Mouse (Mus musculus): Measurements from ENCODE around the gene Lrrc58.

Gene Lrrc58

GRCm38 (mm10) chr16:37867791-37868505 is at the start of gene Lrrc58:
Lrrc58 (plus strand) TSS chr16:37868389.
- DNase-seq: peak; percentile 83

- no peak for DNase-seq
These were observed 44.2 kb upstream of the Lrrc58 start for GRCm38 (mm10) chr16:37823949-37824348.

DNA sequence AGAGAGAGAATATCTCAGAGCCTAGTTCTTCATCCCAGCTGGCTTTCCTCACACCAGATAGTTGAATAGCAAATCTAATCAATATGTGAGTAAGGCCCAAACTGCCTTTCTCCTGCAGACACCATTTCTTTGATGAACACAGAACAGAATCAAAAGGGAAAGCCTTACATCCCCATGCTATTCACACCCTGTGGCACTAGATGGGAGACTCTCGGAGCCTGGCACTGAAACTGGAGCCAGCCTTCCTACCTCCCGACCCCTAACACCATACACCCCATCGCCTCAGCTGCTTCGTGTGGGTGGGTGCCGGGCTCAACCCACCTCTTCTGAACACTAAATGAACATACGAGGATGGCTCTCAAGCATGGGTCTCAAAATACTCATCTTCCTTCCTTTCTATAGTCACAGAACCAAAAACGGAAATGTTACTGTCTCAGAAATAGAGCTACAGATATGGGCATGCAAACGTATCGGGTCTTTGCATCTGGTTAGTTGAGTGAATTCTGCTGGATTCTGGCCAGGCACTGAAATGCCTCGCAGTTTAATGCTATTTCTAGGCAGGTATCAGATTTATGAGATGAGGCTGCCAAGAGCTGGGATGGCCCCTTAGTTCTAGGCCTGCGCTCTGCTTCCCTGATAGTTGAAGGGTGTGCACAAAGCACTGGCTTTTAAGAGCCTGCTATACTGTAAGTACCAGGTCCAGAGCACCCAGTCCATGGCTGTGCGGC is 43.2 kb upstream of the Lrrc58 start:
- no peak for DNase-seq

GRCm38 (mm10) chr16:37826286-37826685 is 41.9 kb upstream of the Lrrc58 start:
- DNase-seq: no peak

DNA sequence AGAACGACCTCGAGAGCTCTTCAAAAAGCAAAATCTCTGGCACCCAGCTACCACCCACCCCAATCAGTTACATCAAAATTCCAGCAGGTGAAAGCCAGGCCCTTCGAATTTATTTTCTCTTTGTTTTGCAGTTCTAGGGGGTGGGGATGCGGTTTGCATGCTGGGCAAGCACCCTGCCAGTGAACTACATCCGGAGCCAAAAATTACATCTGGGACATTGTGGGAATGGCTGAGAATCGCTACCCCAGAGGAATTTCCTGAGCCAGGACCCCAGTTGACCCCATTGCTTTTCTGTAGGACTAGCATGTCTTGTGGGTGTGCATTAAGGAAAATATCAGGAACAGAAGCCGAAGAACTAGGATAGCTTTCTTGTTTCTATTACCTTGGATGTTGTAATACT is 37.1 kb upstream of the Lrrc58 start:
- DNase-seq: no peak

- no peak for DNase-seq
These were observed 30.6 kb upstream of the Lrrc58 start for GRCm38 (mm10) chr16:37837571-37837970.

GRCm38 (mm10) chr16:37842439-37842838 is 25.8 kb upstream of the Lrrc58 start:
- DNase-seq: no peak

- DNase-seq: no peak
These were observed 24.4 kb upstream of the Lrrc58 start for GRCm38 (mm10) chr16:37843740-37844139.

DNA sequence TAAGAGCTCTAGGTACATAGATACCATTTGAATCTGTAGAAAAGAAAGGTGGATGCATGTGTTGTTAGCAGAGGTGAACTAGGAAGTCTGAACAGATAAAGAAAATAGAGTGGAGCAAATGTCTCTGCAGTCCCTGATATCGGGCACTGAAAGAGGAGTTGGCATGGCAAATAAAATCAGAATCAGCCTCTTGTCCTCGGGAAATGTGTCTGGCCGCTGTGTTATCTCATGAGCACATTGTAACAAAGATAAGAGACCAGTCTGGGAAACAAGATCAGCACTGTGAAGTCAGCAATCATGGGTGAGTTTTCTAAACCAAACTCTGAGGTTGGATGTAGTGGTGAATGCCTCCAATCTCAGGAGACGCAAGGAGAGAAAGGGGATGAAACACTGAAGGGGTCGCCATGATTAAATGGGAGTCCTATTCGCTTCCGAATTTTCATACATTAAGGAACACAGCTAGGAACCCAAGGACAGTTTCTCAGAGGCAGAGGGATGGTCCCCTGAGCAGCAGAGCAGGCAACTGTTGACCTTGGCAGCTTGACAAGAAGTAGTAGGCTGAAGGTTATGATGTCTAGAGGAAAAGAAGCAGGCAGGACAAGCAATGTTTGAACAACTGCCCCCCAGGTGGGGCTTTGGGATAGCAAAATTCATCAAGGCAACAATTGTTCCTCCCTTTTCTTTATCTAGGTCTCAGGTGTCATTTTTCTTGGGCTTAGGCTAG is 22.8 kb upstream of the Lrrc58 start:
- no peak for DNase-seq

DNA sequence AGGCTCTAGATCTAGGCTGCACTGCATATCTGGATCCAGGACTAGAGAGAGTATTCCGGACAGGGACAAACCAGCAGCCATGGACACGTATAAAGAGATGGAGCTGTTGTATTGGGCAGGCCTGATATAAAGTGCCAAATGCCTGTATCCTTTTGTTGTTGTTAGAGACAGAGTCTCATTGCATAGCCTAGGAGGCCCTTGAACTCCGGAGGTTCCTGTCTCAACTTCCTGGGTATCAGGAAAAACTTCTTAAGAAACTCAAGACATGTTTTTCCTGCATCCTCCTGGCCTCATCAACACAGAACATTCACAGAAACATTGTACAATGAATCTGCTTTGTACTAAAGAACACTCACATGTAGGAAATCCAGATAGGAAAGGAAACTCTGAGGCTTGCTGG is 21.1 kb upstream of the Lrrc58 start:
- DNase-seq: no peak

DNA sequence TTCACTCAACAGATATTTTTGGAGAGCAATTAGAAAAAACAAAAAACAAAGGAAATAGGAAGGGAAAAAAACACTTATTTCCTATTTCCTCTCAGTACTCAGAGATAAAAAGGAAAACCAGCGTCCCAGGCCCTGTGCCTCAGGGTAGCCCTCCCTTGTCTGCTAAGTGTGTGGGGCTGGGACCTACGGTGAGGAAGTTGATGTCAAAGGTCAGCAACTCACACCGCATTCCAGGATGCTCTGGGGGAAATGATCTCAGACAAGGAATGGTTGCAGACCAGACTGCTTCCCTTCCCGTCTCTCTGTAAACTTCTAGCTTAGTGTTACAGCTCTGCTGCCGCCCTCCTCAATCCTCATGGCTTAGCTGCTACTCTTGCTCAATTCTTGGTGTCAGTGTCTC is 16.8 kb upstream of the Lrrc58 start:
- DNase-seq: peak; percentile 48

- peak; percentile 35 for DNase-seq
These were observed 14.9 kb upstream of the Lrrc58 start for GRCm38 (mm10) chr16:37853279-37853678.

- DNase-seq: no peak
These were observed 14.1 kb upstream of the Lrrc58 start for GRCm38 (mm10) chr16:37854054-37854453.

- DNase-seq: no peak
These were observed 13.6 kb upstream of the Lrrc58 start for GRCm38 (mm10) chr16:37854593-37854992.

GRCm38 (mm10) chr16:37855583-37855982 is 12.6 kb upstream of the Lrrc58 start:
- DNase-seq: no peak

DNA sequence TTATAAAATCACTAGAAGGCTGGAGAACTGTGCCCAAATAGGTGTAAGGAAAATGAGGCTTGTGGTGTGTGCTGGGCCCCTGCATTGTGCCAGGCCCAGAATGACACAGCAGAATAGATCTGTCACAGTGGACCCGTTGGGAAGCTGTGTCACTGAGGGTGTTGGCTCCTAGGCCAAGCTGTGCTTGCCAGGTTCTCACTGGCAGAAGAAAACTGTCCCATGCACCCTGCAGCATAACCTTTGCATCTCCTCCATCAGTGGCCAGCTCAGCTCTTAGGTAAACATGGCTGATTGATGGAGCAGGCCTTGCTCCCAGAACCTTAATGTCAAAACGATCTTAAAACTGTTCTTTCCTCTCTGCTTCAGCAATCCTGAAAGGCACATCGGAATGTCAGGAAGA is 11.9 kb upstream of the Lrrc58 start:
- no peak for DNase-seq

GRCm38 (mm10) chr16:37857495-37857894 is 10.7 kb upstream of the Lrrc58 start:
- DNase-seq: no peak

DNA sequence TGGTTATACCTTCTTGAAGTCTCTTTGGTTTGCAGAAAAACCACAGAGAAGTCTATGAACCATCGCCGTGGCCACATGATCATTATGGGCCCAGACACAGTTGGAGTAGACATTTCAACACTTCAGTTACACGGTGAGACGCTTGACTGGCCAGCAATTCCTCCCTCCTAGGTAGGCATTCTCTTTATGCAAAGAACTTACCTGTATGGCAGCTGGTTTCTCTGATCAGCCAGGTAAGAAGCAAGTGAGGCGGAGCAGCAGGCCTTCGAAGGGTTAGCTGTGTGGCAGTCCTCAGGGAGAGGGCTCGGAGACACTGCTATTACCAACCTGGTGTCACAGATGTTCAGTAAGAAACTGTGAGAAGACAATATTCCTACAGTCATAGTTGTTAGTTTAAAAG is 8.0 kb upstream of the Lrrc58 start:
- no peak for DNase-seq

DNA sequence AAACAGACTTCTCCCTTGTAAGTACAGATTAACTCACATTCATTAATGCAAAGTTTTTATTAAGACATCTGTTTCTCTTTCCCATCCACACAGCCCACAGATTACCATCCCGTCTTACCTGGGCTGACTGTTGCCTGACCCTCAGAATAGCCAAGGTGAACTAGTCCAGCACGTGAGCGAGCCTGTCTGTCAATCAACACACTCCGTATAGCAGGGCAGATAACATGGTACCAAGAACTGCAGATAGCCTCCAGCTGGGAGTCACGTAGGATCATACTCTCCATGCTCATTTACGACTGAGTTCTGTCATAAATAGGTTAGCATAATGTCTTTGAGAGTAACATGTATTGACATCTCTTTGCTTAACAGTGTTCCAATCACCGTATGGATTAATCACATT is 7.2 kb upstream of the Lrrc58 start, which contains the start of gene Gm36028:
TSS of gene Gm36028 (minus strand) at position 118 of the 400 bp plus-strand sequence.
- DNase-seq: no peak

GRCm38 (mm10) chr16:37863876-37864275 is 4.3 kb upstream of the Lrrc58 start:
- DNase-seq: no peak

- DNase-seq: no peak
These were observed 2.3 kb upstream of the Lrrc58 start for GRCm38 (mm10) chr16:37865841-37866240.

GRCm38 (mm10) chr16:37868506-37869469 is 599 bp downstream of the Lrrc58 start:
- peak; percentile 51 for DNase-seq

Measured in lung, postnatal 14 days (tissue).